Mouse (Mus musculus): Measurements from ENCODE around the gene Ppa1. TPM values are rescaled to one million over a fixed set of nuclear protein-coding genes. Genes with fewer than 3 reads are reported as not detected.
"Not testable (repeated sequence)": the region's sequence is repeated elsewhere in the genome, so short reads cannot be mapped to it uniquely, and the experiment has no call there.

The Ppa1 gene
- polyA plus RNA-seq, 1 experiment from 2014 or later: 321 TPM

DNA sequence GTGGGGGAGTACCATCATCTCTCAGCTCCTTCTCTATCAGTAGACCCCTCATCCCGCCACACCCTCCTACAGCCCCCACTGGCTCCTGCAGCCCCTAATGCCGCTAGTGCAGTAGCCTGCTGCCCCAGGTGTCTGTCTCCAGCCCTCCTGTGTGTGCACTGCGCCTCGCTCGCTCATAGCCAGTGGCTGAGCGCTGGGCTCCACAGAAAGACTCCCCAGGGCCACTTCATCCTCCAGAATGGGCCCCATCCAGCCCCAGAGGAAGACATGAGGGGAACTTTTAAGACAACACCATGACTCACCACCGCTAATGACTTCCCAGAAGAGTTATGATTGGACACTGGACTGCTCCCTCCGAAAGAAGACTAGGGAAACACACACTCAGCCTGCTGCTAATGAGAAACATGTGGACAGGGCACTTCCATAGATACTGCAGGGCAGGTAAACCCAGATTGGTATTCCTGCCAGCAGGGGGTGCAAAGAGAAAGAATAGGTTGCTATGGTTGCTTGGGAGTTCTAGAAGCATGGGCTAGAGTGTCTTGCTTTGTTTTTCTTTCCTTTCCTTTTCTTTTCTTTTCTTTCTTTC lies 37.6 kb upstream of the Ppa1 start:
- no peaks in the 10 kb centered on the region for H3K36me3 ChIP-seq (ENCODE audit: control insufficient read depth, insufficient read depth, low read length)
- ATAC-seq (ENCODE audit: insufficient number of reproducible peaks, low FRiP score, low TSS enrichment, low read depth): peak; percentile 44; the same call in 1 of the 2 replicates
- no peaks in the 10 kb centered on the region for H3K4me1 ChIP-seq (ENCODE audit: control insufficient read depth, insufficient read depth, low read length)
- DNase-seq (ENCODE audit: low spot score): peak; percentile 61
- 47% methylated on average over 8 of the region's 8 CpGs for WGBS
- no peak overlapping the region for H3K27ac ChIP-seq (replicated peaks; ENCODE audit: low read depth, low read length)
- no peak overlapping the region for H3K9ac ChIP-seq (ENCODE audit: low read length)
- H3K27me3 ChIP-seq (ENCODE audit: control insufficient read depth, insufficient read depth, low read length): no peaks in the 10 kb centered on the region
- H3K9me3 ChIP-seq (ENCODE audit: control insufficient read depth, low read length): no peaks in the 10 kb centered on the region
- H3K4me3 ChIP-seq (ENCODE audit: low read depth, low read length): no peak overlapping the region
- no peak overlapping the region for H3K4me2 ChIP-seq (ENCODE audit: low read depth, severe bottlenecking)

DNA sequence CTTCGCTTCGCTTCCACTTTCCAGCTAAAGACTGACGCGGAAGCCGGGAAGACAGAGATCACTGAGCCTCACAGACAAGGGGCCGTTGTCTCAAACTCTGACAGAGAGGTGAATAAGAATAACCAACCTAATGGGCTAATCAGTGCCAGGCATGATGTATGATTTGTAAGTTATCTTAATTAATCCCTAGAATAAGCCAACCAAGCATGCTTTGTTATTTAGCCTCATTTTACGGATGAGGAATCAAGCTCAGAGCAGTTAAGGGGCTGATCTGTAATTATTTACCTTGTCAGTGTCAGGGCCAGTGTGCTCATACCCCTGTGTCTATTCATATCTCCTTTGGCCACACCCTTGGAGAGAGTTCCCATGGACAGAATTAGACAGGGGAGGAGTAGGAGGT lies 34.0 kb upstream of the Ppa1 start:
- WGBS: 92% methylated on average over 7 of the region's 7 CpGs
- H3K4me3 ChIP-seq (ENCODE audit: low read depth, low read length): no peak overlapping the region
- H3K4me1 ChIP-seq (ENCODE audit: control insufficient read depth, insufficient read depth, low read length): no peaks in the 10 kb centered on the region

DNA sequence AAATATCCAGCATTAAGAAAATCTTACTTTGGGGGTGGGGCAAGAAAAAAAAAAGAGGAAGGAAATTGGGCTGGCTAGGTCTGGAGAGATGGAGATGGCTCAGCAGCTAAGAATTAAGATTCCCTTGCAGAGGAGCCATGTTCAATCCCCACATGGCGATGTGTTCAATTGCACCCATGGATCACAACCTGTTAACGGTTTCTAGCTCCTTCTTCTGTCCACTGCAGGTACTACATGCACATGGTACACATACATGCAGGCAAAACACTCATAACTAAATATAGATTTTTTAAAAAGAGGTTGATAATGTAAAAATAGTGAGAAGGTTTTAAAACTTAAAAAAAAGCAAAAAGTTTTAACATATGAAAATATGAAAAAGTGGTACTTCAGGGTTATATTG lies 29.8 kb upstream of the Ppa1 start:
- Histone ChIP-seq H3K27ac (replicated peaks; ENCODE audit: low read depth, low read length) (no peak overlapping the region), H3K4me3 (ENCODE audit: low read depth, low read length) (no peak overlapping the region), H3K9ac (ENCODE audit: low read length) (no peak overlapping the region), H3K9me3 (ENCODE audit: control insufficient read depth, low read length) (no peaks in the 10 kb centered on the region), H3K4me2 (ENCODE audit: low read depth, severe bottlenecking) (no peak overlapping the region), H3K27me3 (ENCODE audit: control insufficient read depth, insufficient read depth, low read length) (no peaks in the 10 kb centered on the region), H3K4me1 (ENCODE audit: control insufficient read depth, insufficient read depth, low read length) (no peaks in the 10 kb centered on the region), H3K36me3 (ENCODE audit: control insufficient read depth, insufficient read depth, low read length) (no peaks in the 10 kb centered on the region)
- 88% methylated on average over 2 of the region's 2 CpGs for WGBS
- ATAC-seq (ENCODE audit: insufficient number of reproducible peaks, low FRiP score, low TSS enrichment, low read depth) (no peak), DNase-seq (ENCODE audit: low spot score) (no peak)

More for the DNA sequence above, 34.0 kb upstream of the Ppa1 start:
- DNase-seq (ENCODE audit: low spot score) (no peak), ATAC-seq (ENCODE audit: insufficient number of reproducible peaks, low FRiP score, low TSS enrichment, low read depth) (no peak)
- Histone ChIP-seq H3K36me3 (ENCODE audit: control insufficient read depth, insufficient read depth, low read length) (no peaks in the 10 kb centered on the region), H3K9me3 (ENCODE audit: control insufficient read depth, low read length) (no peaks in the 10 kb centered on the region), H3K9ac (ENCODE audit: low read length) (no peak overlapping the region), H3K4me2 (ENCODE audit: low read depth, severe bottlenecking) (no peak overlapping the region), H3K27ac (replicated peaks; ENCODE audit: low read depth, low read length) (no peak overlapping the region), H3K27me3 (ENCODE audit: control insufficient read depth, insufficient read depth, low read length) (no peaks in the 10 kb centered on the region)

- no peak overlapping the region for H3K9ac ChIP-seq (ENCODE audit: low read length)
- DNase-seq (ENCODE audit: low spot score): no peak
- no peak overlapping the region for H3K27ac ChIP-seq (replicated peaks; ENCODE audit: low read depth, low read length)
- H3K4me1 ChIP-seq (ENCODE audit: control insufficient read depth, insufficient read depth, low read length): peaks cover 9% of the 10 kb centered on the region
- no peaks in the 10 kb centered on the region for H3K36me3 ChIP-seq (ENCODE audit: control insufficient read depth, insufficient read depth, low read length)
- ATAC-seq (ENCODE audit: insufficient number of reproducible peaks, low FRiP score, low TSS enrichment, low read depth): no peak
- no peak overlapping the region for H3K4me3 ChIP-seq (ENCODE audit: low read depth, low read length)
- H3K9me3 ChIP-seq (ENCODE audit: control insufficient read depth, low read length): no peaks in the 10 kb centered on the region
- WGBS: 42% methylated on average over 9 of the region's 9 CpGs
- H3K4me2 ChIP-seq (ENCODE audit: low read depth, severe bottlenecking): no peak overlapping the region
- peaks cover 18% of the 10 kb centered on the region for H3K27me3 ChIP-seq (ENCODE audit: control insufficient read depth, insufficient read depth, low read length)
Measured at GRCm38 (mm10) chr10:61621681-61622080, 26.7 kb upstream of the Ppa1 start.

GRCm38 (mm10) chr10:61623874-61624273 lies 24.5 kb upstream of the Ppa1 start:
- 83% methylated on average over 3 of the region's 3 CpGs for WGBS
- peaks cover 18% of the 10 kb centered on the region for H3K27me3 ChIP-seq (ENCODE audit: control insufficient read depth, insufficient read depth, low read length)
- H3K4me3 ChIP-seq (ENCODE audit: low read depth, low read length); H3K27ac ChIP-seq (replicated peaks; ENCODE audit: low read depth, low read length); H3K4me2 ChIP-seq (ENCODE audit: low read depth, severe bottlenecking); H3K9me3 ChIP-seq (ENCODE audit: control insufficient read depth, low read length); DNase-seq (ENCODE audit: low spot score); ATAC-seq (ENCODE audit: insufficient number of reproducible peaks, low FRiP score, low TSS enrichment, low read depth); H3K36me3 ChIP-seq (ENCODE audit: control insufficient read depth, insufficient read depth, low read length); H3K9ac ChIP-seq (ENCODE audit: low read length): not testable (repeated sequence)
- H3K4me1 ChIP-seq (ENCODE audit: control insufficient read depth, insufficient read depth, low read length): peaks cover 20% of the 10 kb centered on the region

- H3K27me3 ChIP-seq (ENCODE audit: control insufficient read depth, insufficient read depth, low read length): peaks cover 18% of the 10 kb centered on the region
- no peak overlapping the region for H3K9ac ChIP-seq (ENCODE audit: low read length)
- H3K4me2 ChIP-seq (ENCODE audit: low read depth, severe bottlenecking): no peak overlapping the region
- peaks cover 20% of the 10 kb centered on the region for H3K4me1 ChIP-seq (ENCODE audit: control insufficient read depth, insufficient read depth, low read length)
- H3K4me3 ChIP-seq (ENCODE audit: low read depth, low read length): no peak overlapping the region
- no peaks in the 10 kb centered on the region for H3K36me3 ChIP-seq (ENCODE audit: control insufficient read depth, insufficient read depth, low read length)
- no peaks in the 10 kb centered on the region for H3K9me3 ChIP-seq (ENCODE audit: control insufficient read depth, low read length)
- no peak for DNase-seq (ENCODE audit: low spot score)
- WGBS: 28% methylated on average over 5 of the region's 5 CpGs
- H3K27ac ChIP-seq (replicated peaks; ENCODE audit: low read depth, low read length): no peak overlapping the region
- no peak for ATAC-seq (ENCODE audit: insufficient number of reproducible peaks, low FRiP score, low TSS enrichment, low read depth)
Measured at GRCm38 (mm10) chr10:61624771-61625170, 23.6 kb upstream of the Ppa1 start.

DNA sequence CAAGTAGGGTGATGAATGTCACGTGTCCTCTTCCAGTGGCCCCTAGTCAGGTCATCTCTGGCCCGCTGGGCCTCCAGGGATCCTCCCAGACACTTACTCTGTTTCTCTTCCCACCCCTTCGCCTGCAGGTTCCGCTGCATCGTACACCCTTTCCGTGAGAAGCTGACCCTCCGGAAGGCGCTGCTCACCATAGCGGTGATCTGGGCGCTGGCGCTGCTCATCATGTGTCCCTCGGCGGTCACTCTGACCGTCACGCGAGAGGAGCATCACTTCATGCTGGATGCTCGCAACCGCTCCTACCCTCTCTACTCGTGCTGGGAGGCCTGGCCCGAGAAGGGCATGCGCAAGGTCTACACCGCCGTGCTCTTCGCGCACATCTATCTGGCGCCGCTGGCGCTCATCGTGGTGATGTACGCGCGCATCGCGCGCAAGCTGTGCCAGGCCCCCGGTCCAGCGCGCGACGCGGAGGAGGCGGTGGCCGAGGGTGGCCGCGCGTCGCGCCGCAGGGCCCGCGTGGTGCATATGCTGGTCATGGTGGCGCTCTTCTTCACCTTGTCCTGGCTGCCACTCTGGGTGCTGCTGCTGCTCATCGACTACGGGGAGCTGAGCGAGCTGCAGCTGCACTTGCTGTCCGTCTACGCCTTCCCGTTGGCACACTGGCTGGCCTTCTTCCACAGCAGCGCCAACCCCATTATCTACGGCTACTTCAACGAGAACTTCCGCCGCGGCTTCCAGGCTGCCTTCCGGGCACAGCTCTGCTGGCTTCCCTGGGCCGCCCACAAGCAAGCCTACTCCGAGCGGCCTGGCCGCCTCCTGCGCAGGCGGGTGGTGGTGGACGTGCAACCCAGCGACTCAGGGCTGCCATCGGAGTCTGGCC lies 22.7 kb upstream of the Ppa1 start:
- Histone ChIP-seq H3K9ac (ENCODE audit: low read length) (peak overlapping the region; percentile 50), H3K27me3 (ENCODE audit: control insufficient read depth, insufficient read depth, low read length) (peaks cover 18% of the 10 kb centered on the region), H3K27ac (replicated peaks; ENCODE audit: low read depth, low read length) (no peak overlapping the region), H3K4me1 (ENCODE audit: control insufficient read depth, insufficient read depth, low read length) (peaks cover 20% of the 10 kb centered on the region), H3K36me3 (ENCODE audit: control insufficient read depth, insufficient read depth, low read length) (no peaks in the 10 kb centered on the region), H3K4me2 (ENCODE audit: low read depth, severe bottlenecking) (peak overlapping the region; percentile 95), H3K9me3 (ENCODE audit: control insufficient read depth, low read length) (no peaks in the 10 kb centered on the region), H3K4me3 (ENCODE audit: low read depth, low read length) (peak overlapping the region; percentile 39)
- WGBS: 3% methylated on average over 74 of the region's 74 CpGs
- ATAC-seq (ENCODE audit: insufficient number of reproducible peaks, low FRiP score, low TSS enrichment, low read depth) (no peak), DNase-seq (ENCODE audit: low spot score) (peak; percentile 56)

DNA sequence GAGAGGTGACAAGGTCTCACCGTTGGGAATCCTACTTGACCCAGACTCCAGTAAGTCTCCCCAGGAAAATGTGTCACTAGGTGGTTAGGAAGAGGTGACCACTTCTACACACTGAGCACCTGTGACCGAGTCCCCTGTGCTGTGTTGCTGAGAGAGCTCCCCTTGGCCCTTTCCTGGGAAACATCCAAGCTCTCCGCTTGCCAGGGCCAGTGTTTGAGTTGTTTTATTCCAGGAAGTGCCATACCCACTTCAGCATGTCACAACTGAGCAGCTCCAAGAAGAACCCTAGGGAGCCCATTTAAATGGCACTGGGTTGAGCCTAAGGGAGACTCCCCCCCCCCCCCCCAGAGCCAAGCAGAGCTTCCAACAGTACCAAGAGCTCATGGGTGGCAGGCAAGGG lies 21.8 kb upstream of the Ppa1 start:
- no peak for DNase-seq (ENCODE audit: low spot score)
- H3K9me3 ChIP-seq (ENCODE audit: control insufficient read depth, low read length): no peaks in the 10 kb centered on the region

More for the DNA sequence above, 21.8 kb upstream of the Ppa1 start:
- Histone ChIP-seq H3K4me3 (ENCODE audit: low read depth, low read length) (no peak overlapping the region), H3K4me2 (ENCODE audit: low read depth, severe bottlenecking) (no peak overlapping the region), H3K36me3 (ENCODE audit: control insufficient read depth, insufficient read depth, low read length) (no peaks in the 10 kb centered on the region), H3K27me3 (ENCODE audit: control insufficient read depth, insufficient read depth, low read length) (peaks cover 18% of the 10 kb centered on the region), H3K27ac (replicated peaks; ENCODE audit: low read depth, low read length) (no peak overlapping the region), H3K9ac (ENCODE audit: low read length) (no peak overlapping the region), H3K4me1 (ENCODE audit: control insufficient read depth, insufficient read depth, low read length) (peaks cover 20% of the 10 kb centered on the region)
- no peak for ATAC-seq (ENCODE audit: insufficient number of reproducible peaks, low FRiP score, low TSS enrichment, low read depth)
- WGBS: 79% methylated on average over 3 of the region's 3 CpGs

All from limb, embryonic 11.5 days (tissue).